Mouse (Mus musculus): ENCODE results near the gene Prkag2. TPM values are rescaled to one million over a fixed set of nuclear protein-coding genes. Genes with fewer than 3 reads are reported as not detected.

The Prkag2 gene
- 17.8 TPM for polyA plus RNA-seq (2017; shearing (Covaris generic))

GRCm38 (mm10) chr5:25100516-25101125 lies at the start of gene Prkag2:
TSS of gene Prkag2 (minus strand) at chr5:25100642.

GRCm38 (mm10) chr5:24842274-24843102 lies 258.0 kb downstream of the Prkag2 start, which contains the start of gene Rheb:
TSS of gene Rheb (minus strand) at chr5:24842624.

Other genes with a start within 250 kb of the Prkag2 start
- gene Galntl5, start 80.8 kb upstream of the Prkag2 start, polyA plus RNA-seq (2017; shearing (Covaris generic)): not detected
- gene Galnt11, start 121.3 kb upstream of the Prkag2 start, polyA plus RNA-seq (2017; shearing (Covaris generic)): 30.3 TPM
- not detected for gene E130116L18Rik, start 122.5 kb upstream of the Prkag2 start, polyA plus RNA-seq (2017; shearing (Covaris generic))